Mouse (Mus musculus) CH12.LX (cell line): ENCODE measurements around the gene Fgfr2.

Source experiments
- CHD1 ChIP-seq: IDR thresholded peaks from 2 replicates; pipeline ENCODE4 v1.6.1; 2012; ENCODE audit warnings: low read depth, low read length, improper control_type of control experiment, inconsistent platforms
- CHD2 ChIP-seq: IDR thresholded peaks from 2 replicates; pipeline ENCODE4 v1.6.1; 2011; ENCODE audit warnings: low read length, improper control_type of control experiment
- CTCF ChIP-seq, 2 experiments: IDR thresholded peaks in 1 of 2; conservative IDR thresholded peaks in 1 of 2; 2 replicates each; pipeline ENCODE4 v1.5.1; 2011 to 2012; ENCODE audit warnings: low read depth in 2 of 2, low read length in 2 of 2, improper control_type of control experiment in 1 of 2, inconsistent platforms in 1 of 2, mild to moderate bottlenecking in 1 of 2, moderate library complexity in 1 of 2
- EP300 ChIP-seq: IDR thresholded peaks from 2 replicates; pipeline ENCODE4 v1.6.1; 2011; ENCODE audit warnings: low read length, improper control_type of control experiment
- IRF4 ChIP-seq: IDR thresholded peaks from 2 replicates; pipeline ENCODE4 v1.6.1; 2014; ENCODE audit warnings: low read depth, mild to moderate bottlenecking, inconsistent platforms, low read length, improper control_type of control experiment
- KAT2A ChIP-seq: IDR thresholded peaks from 2 replicates; pipeline ENCODE4 v1.6.1; 2012; ENCODE audit warnings: low read length, improper control_type of control experiment, inconsistent platforms; ENCODE audit not compliant: insufficient replicate concordance
- MAX ChIP-seq: IDR thresholded peaks from 2 replicates; pipeline ENCODE4 v1.6.1; 2011; ENCODE audit warnings: low read length, improper control_type of control experiment
- POLR2A ChIP-seq: IDR thresholded peaks from 2 replicates; pipeline ENCODE4 v1.6.1; 2011; ENCODE audit warnings: low read depth, mild to moderate bottlenecking, improper control_type of control experiment, low read length
- RCOR1 ChIP-seq: conservative IDR thresholded peaks from 2 replicates; pipeline ENCODE4 v1.6.1; 2012; ENCODE audit warnings: low read depth, mild to moderate bottlenecking, inconsistent platforms, low read length, improper control_type of control experiment
- SIN3A ChIP-seq: IDR thresholded peaks from 2 replicates; pipeline ENCODE4 v1.6.1; 2012; ENCODE audit warnings: low read length, improper control_type of control experiment, inconsistent platforms
- UBTF ChIP-seq: IDR thresholded peaks from 2 replicates; pipeline ENCODE4 v1.6.1; 2012; ENCODE audit warnings: low read depth, mild to moderate bottlenecking, inconsistent platforms, low read length, improper control_type of control experiment, moderate library complexity
- USF1 ChIP-seq: IDR thresholded peaks from 2 replicates; pipeline ENCODE4 v1.6.1; 2014; ENCODE audit warnings: low read depth, mild to moderate bottlenecking, inconsistent platforms, low read length, improper control_type of control experiment
- USF2 ChIP-seq: conservative IDR thresholded peaks from 2 replicates; pipeline ENCODE4 v1.6.1; 2011; ENCODE audit warnings: low read depth, low read length, improper control_type of control experiment

DNA sequence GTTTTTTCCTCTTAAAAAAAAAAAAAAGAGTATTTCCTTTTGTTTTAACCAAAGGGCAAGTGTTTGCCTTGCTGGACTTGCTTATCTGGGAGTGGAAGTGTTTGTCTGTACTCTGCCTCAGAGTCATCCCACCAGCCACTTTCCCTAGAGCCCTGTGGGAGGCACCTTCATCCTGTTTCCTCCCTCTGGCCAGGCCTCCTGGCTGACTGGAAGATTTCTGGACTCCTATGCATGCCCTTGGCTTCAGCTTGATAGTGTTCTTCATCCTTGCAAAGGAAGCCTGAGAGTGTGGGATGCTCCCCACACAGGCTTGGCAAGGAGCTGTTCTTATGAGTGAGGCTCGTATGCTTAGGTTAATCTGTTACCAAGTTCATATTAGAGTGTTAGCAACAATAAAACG is 2468.6 kb downstream of the Fgfr2 start:
- TF ChIP-seq CTCF (conservative IDR thresholded peaks at IDR 0.05 in 1 of 2, IDR thresholded peaks at IDR 0.05 in 1 of 2; ENCODE audit: low read depth in 2 of 2, low read length in 2 of 2) (no peak), POLR2A (no peak), IRF4 (no peak), USF2 (no peak), SIN3A (no peak), CHD1 (no peak), CHD2 (no peak), MAX (no peak), UBTF (no peak), KAT2A (no peak), RCOR1 (no peak), USF1 (no peak), EP300 (no peak)
